Mouse (Mus musculus): ENCODE data around the gene Selenop. TPM values are rescaled to one million over a fixed set of nuclear protein-coding genes. Genes with fewer than 3 reads are reported as not detected.

Selenop gene
- total and polyA plus RNA-seq, 3 experiments = 0.50 TPM; not detected in 2

- no peak overlapping the region for H3K9ac ChIP-seq (ENCODE audit: control insufficient read depth, low read depth, low read length, poor library complexity, severe bottlenecking)
- no peaks in the 10 kb centered on the region for H3K4me1 ChIP-seq (ENCODE audit: control insufficient read depth in 1 of 2, insufficient read depth in 2 of 2, low read length in 2 of 2)
- no peaks in the 10 kb centered on the region for H3K36me3 ChIP-seq (ENCODE audit: control insufficient read depth in 1 of 2, insufficient read depth in 2 of 2, low read length in 2 of 2)
- DNase-seq (ENCODE audit: low read depth, low spot score) = no peak
- H3K27ac ChIP-seq (ENCODE audit: control insufficient read depth, low read depth, low read length) = no peak overlapping the region
- H3K9me3 ChIP-seq (replicated peaks; ENCODE audit: insufficient read depth, low read length) = no peaks in the 10 kb centered on the region
- no peaks in the 10 kb centered on the region for H3K79me2 ChIP-seq (ENCODE audit: control insufficient read depth, insufficient read depth, low read length, poor library complexity)
- no peak for TF ChIP-seq SIN3A (IDR thresholded peaks at IDR 0.05; ENCODE audit: low read length)
- H3K27me3 ChIP-seq (ENCODE audit: control insufficient read depth in 1 of 2, insufficient read depth in 2 of 2, low read length in 2 of 2) = no peaks in the 10 kb centered on the region
- H3K4me3 ChIP-seq (ENCODE audit: control insufficient read depth in 1 of 2, insufficient read depth in 1 of 2, low read depth in 2 of 2, low read length in 2 of 2) = no peak overlapping the region
Observed at GRCm38 (mm10) chr15:3232168-3232835, 36.0 kb upstream of the Selenop start.

- Histone ChIP-seq H3K27ac (ENCODE audit: control insufficient read depth, low read depth, low read length) (no peak overlapping the region), H3K4me3 (ENCODE audit: control insufficient read depth in 1 of 2, insufficient read depth in 1 of 2, low read depth in 2 of 2, low read length in 2 of 2) (no peak overlapping the region)
- DNase-seq (ENCODE audit: low read depth, low spot score) = peak; percentile 47
Observed at GRCm38 (mm10) chr15:3233837-3234551, 34.4 kb upstream of the Selenop start.

GRCm38 (mm10) chr15:3236338-3236737 is 32.0 kb upstream of the Selenop start:
- DNase-seq (ENCODE audit: low read depth, low spot score) = no peak
- H3K79me2 ChIP-seq (ENCODE audit: control insufficient read depth, insufficient read depth, low read length, poor library complexity) = no peaks in the 10 kb centered on the region

More at GRCm38 (mm10) chr15:3233837-3234551, 34.4 kb upstream of the Selenop start:
- Histone ChIP-seq H3K79me2 (ENCODE audit: control insufficient read depth, insufficient read depth, low read length, poor library complexity) (no peaks in the 10 kb centered on the region), H3K9me3 (replicated peaks; ENCODE audit: insufficient read depth, low read length) (no peaks in the 10 kb centered on the region), H3K9ac (ENCODE audit: control insufficient read depth, low read depth, low read length, poor library complexity, severe bottlenecking) (no peak overlapping the region), H3K36me3 (ENCODE audit: control insufficient read depth in 1 of 2, insufficient read depth in 2 of 2, low read length in 2 of 2) (no peaks in the 10 kb centered on the region), H3K4me1 (ENCODE audit: control insufficient read depth in 1 of 2, insufficient read depth in 2 of 2, low read length in 2 of 2) (no peaks in the 10 kb centered on the region), H3K27me3 (ENCODE audit: control insufficient read depth in 1 of 2, insufficient read depth in 2 of 2, low read length in 2 of 2) (no peaks in the 10 kb centered on the region)
- TF ChIP-seq RAD21 (IDR thresholded peaks at IDR 0.05; ENCODE audit: low read depth, low read length) (no peak), KAT2A (conservative IDR thresholded peaks at IDR 0.05; ENCODE audit: low read depth, low read length) (no peak), MAZ (IDR thresholded peaks at IDR 0.05; ENCODE audit: low read depth, low read length) (no peak), USF2 (IDR thresholded peaks at IDR 0.05; ENCODE audit: borderline replicate concordance in 1 of 2, insufficient read depth in 1 of 2, low read depth in 1 of 2, low read length in 2 of 2) (no peak), MAFK (IDR thresholded peaks at IDR 0.05; ENCODE audit: borderline replicate concordance, low read depth, low read length) (no peak)

More at GRCm38 (mm10) chr15:3236338-3236737, 32.0 kb upstream of the Selenop start:
- H3K4me1 ChIP-seq (ENCODE audit: control insufficient read depth in 1 of 2, insufficient read depth in 2 of 2, low read length in 2 of 2) = no peaks in the 10 kb centered on the region
- H3K4me3 ChIP-seq (ENCODE audit: control insufficient read depth in 1 of 2, insufficient read depth in 1 of 2, low read depth in 2 of 2, low read length in 2 of 2) = no peak overlapping the region
- no peaks in the 10 kb centered on the region for H3K27me3 ChIP-seq (ENCODE audit: control insufficient read depth in 1 of 2, insufficient read depth in 2 of 2, low read length in 2 of 2)
- H3K9ac ChIP-seq (ENCODE audit: control insufficient read depth, low read depth, low read length, poor library complexity, severe bottlenecking) = no peak overlapping the region
- no peak for TF ChIP-seq EP300 (IDR thresholded peaks at IDR 0.05; ENCODE audit: low read depth in 1 of 2, low read length in 2 of 2)
- TF ChIP-seq MYB (IDR thresholded peaks at IDR 0.05; ENCODE audit: low read depth, low read length) = no peak
- no peak for TF ChIP-seq ELF1 (IDR thresholded peaks at IDR 0.05; ENCODE audit: low read depth, low read length)
- TF ChIP-seq ZMIZ1 (IDR thresholded peaks at IDR 0.05; ENCODE audit: low read depth, low read length) = no peak
- TF ChIP-seq MAFK (IDR thresholded peaks at IDR 0.05; ENCODE audit: borderline replicate concordance, low read depth, low read length) = no peak
- TF ChIP-seq HCFC1 (IDR thresholded peaks at IDR 0.05; ENCODE audit: low read depth, low read length) = no peak
- no peak for TF ChIP-seq GATA1 (IDR thresholded peaks at IDR 0.05; ENCODE audit: low read depth, low read length)
- no peak for TF ChIP-seq USF2 (IDR thresholded peaks at IDR 0.05; ENCODE audit: borderline replicate concordance in 1 of 2, insufficient read depth in 1 of 2, low read depth in 1 of 2, low read length in 2 of 2)
- TF ChIP-seq NELFE (IDR thresholded peaks at IDR 0.05; ENCODE audit: low read depth, low read length) = no peak
- no peak for TF ChIP-seq TAL1 (IDR thresholded peaks at IDR 0.05; ENCODE audit: low read length)
- TF ChIP-seq ZKSCAN1 (IDR thresholded peaks at IDR 0.05; ENCODE audit: low read depth, low read length) = no peak
- TF ChIP-seq UBTF (IDR thresholded peaks at IDR 0.05; ENCODE audit: borderline replicate concordance, insufficient read depth, low read depth, low read length) = no peak
- no peak overlapping the region for H3K27ac ChIP-seq (ENCODE audit: control insufficient read depth, low read depth, low read length)
- no peaks in the 10 kb centered on the region for H3K9me3 ChIP-seq (replicated peaks; ENCODE audit: insufficient read depth, low read length)
- no peaks in the 10 kb centered on the region for H3K36me3 ChIP-seq (ENCODE audit: control insufficient read depth in 1 of 2, insufficient read depth in 2 of 2, low read length in 2 of 2)

All from MEL (cell line).